Mouse (Mus musculus) testis, adult 2 months (tissue): Measurements from ENCODE around the gene Vopp1. TPM values are rescaled to one million over a fixed set of nuclear protein-coding genes. Genes with fewer than 3 reads are reported as not detected.
A peak's percentile ranks its signal among the peaks of the same experiment; 100 is the strongest.

Experiments used
- H3K27ac ChIP-seq: fragments of 200-500 bp; 2 replicates; pipeline ENCODE4 v1.5.1; 2012; ENCODE audit warnings: low read depth, low read length; ENCODE audit not compliant: control insufficient read depth, insufficient read depth
- H3K27me3 ChIP-seq: fragments of 200-500 bp; 2 replicates; pipeline ENCODE4 v1.6.1; 2012; ENCODE audit warnings: mild to moderate bottlenecking, low read length, moderate library complexity; ENCODE audit not compliant: control insufficient read depth, insufficient read depth
- H3K36me3 ChIP-seq: fragments of 200-500 bp; 2 replicates; pipeline ENCODE4 v1.6.1; 2012; ENCODE audit warnings: mild to moderate bottlenecking, low read length; ENCODE audit not compliant: control insufficient read depth, insufficient read depth
- H3K4me1 ChIP-seq: fragments of 200-500 bp; 2 replicates; pipeline ENCODE4 v1.6.1; 2012; ENCODE audit warnings: low read length; ENCODE audit not compliant: control insufficient read depth, insufficient read depth
- H3K4me3 ChIP-seq: fragments of 200-500 bp; 2 replicates; pipeline ENCODE4 v1.5.1; 2012; ENCODE audit warnings: low read depth, mild to moderate bottlenecking, low read length, moderate library complexity, mixed read lengths; ENCODE audit not compliant: control insufficient read depth
- CTCF ChIP-seq: fragments of 200-500 bp; IDR thresholded peaks from 2 replicates; pipeline ENCODE4 v1.5.1; 2012; ENCODE audit warnings: low read depth, mild to moderate bottlenecking, inconsistent platforms, low read length, moderate library complexity; ENCODE audit not compliant: control insufficient read depth, insufficient read depth, insufficient replicate concordance
- POLR2A ChIP-seq: fragments of 200-500 bp; IDR thresholded peaks from 2 replicates; pipeline ENCODE4 v1.6.1; 2012; ENCODE audit warnings: low read depth, mild to moderate bottlenecking, inconsistent platforms, low read length, moderate library complexity; ENCODE audit not compliant: control insufficient read depth
- polyA plus RNA-seq: library from polyadenylated mRNA; depleted of rRNA; stranded (reverse); fragments of >200 nt; gene quantifications from 2 replicates; pipeline ENCODE4 v1.2.3, GENCODE M21; 2012

The Vopp1 gene
- polyA plus RNA-seq, 1 experiment: 1.2 TPM

DNA sequence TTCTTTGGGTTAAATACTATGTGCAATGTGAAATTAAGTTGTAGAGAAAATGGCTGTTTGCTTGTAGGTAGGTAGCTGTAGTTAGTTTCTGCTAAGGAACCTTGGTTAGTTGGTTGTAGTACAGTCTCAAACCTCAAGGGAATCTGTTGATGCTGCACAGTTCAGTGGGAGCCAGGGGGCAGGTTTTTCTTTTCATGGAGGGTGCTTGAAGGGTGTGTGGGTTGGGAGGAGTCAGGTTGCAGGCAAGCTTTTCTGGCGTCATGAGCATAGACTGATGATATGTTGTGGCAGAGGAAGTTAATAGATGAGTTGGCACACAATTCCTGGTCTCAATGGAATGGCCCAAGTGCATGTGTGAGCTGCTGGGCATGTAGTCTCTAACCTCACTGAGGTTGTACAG lies 113.2 kb downstream of the Vopp1 start:
- no peaks in the 10 kb centered on the region for H3K4me1 ChIP-seq
- H3K36me3 ChIP-seq: no peaks in the 10 kb centered on the region
- no peak overlapping the region for H3K4me3 ChIP-seq
- no peaks in the 10 kb centered on the region for H3K27me3 ChIP-seq
- TF ChIP-seq CTCF (no peak), POLR2A (no peak)
- H3K27ac ChIP-seq: no peak overlapping the region

DNA sequence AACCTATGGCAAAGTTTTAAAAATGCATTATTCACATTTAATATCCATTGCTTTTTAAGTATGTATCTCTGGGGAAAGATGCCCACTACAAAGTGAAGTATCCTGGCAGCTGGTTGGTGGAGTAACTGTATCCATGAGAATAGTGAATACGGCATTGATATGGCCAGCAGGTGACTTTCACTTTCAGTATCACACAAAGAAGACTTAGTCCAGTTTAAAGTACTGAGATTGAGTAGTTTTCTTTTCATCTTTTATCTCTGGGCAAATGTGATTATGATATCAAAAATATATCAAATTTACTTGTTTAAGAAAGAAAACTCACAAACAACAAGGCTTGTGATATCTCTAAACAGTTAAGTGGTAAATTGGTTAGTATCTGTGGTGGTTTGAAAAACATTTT lies 118.2 kb downstream of the Vopp1 start:
- peaks cover 4% of the 10 kb centered on the region for H3K4me1 ChIP-seq
- H3K4me3 ChIP-seq: no peak overlapping the region
- TF ChIP-seq CTCF (no peak), POLR2A (no peak)
- no peaks in the 10 kb centered on the region for H3K27me3 ChIP-seq
- H3K27ac ChIP-seq: no peak overlapping the region
- no peaks in the 10 kb centered on the region for H3K36me3 ChIP-seq

DNA sequence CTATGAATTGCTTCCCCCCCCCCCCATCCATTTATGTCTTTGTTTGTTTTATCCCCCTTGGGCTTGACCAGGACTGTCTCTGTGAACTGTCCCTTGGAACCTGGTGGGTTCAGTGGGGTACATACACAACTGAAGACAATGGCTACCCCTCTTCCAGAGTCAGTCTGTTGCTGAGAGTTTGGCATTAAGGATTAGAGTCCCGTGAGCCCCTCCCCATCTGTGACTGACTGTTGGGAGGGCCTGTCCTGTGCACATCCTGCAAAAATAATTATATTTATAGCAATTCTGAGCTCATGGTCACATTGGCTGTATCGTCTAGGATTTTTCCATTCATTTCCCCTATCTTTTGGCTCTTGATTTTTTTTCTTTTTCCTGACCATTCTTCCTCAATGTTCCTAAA lies 121.3 kb downstream of the Vopp1 start:
- H3K36me3 ChIP-seq: no peaks in the 10 kb centered on the region
- no peak for TF ChIP-seq POLR2A
- no peak for TF ChIP-seq CTCF
- no peak overlapping the region for H3K27ac ChIP-seq
- peaks cover 4% of the 10 kb centered on the region for H3K4me1 ChIP-seq
- no peaks in the 10 kb centered on the region for H3K27me3 ChIP-seq
- peak overlapping the region; percentile 96 for H3K4me3 ChIP-seq

DNA sequence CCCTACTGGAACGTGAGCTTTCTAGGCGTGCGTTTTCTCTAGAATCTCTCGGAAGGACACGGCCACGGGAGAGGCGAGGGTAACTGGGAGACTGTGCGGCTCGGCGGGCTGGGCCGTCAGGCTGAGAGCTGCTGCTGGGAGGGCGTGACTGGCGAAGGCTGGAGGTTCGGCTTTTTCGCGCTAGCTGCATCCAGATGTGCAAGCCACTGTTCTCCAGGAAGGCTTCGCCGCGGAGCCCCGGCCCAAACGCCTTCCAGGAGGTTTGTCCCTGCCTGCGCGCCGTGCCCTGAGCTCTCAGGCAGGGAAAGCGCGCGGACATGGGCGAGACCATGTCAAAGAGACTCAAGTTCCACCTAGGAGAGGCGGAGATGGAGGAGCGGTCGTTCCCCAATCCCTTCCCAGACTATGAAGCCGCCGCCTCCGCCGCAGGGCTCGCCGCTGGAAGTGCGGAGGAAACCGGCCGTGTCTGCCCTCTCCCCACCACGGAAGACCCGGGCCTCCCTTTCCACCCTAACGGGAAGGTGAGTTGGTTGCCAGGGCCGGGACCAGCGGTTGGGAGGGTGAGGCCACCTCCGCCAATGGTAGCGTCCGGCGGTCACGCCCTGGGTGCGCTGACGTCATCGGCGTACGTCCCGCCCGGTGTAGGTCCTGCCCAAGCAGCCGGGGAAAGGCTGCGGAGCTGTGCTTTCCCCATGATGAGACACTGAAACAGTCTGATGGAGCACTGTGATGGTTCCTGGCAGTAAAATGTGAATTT lies 122.0 kb downstream of the Vopp1 start:
- H3K36me3 ChIP-seq: no peaks in the 10 kb centered on the region
- TF ChIP-seq CTCF (no peak), POLR2A (peak; percentile 74)
- no peaks in the 10 kb centered on the region for H3K27me3 ChIP-seq
- peaks cover 4% of the 10 kb centered on the region for H3K4me1 ChIP-seq
- peak overlapping the region; percentile 100 for H3K27ac ChIP-seq
- H3K4me3 ChIP-seq: peak overlapping the region; percentile 96

DNA sequence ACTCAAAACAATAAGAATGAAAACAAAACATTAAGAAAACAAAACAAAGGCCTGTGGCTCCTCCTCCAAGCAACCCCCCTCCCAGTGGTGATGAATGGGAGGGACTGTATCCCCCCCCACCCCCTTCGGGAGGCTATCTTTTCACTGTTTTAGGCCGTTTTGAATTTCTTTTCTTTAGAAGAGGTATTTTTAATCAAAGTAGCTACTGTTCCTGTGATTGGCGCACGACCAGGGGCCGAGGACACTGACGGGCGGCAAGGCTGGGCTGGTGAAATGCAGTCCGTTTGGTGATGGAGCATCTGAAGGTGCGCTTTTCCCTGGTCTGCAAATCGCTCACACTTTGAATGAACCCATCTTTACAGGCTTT lies 122.6 kb downstream of the Vopp1 start, which contains the start of gene Lancl2:
Gene Lancl2 (plus strand): TSS at position 165 of the 367 bp plus-strand sequence.
- TF ChIP-seq POLR2A: no peak
- no peak for TF ChIP-seq CTCF
- H3K4me1 ChIP-seq: peaks cover 4% of the 10 kb centered on the region
- peak within 1 kb of the TSS; percentile 100 for H3K27ac ChIP-seq
- H3K4me3 ChIP-seq: peak within 1 kb of the TSS; percentile 96
- H3K27me3 ChIP-seq: no peaks in the 10 kb centered on the region
- no peaks in the 10 kb centered on the region for H3K36me3 ChIP-seq

DNA sequence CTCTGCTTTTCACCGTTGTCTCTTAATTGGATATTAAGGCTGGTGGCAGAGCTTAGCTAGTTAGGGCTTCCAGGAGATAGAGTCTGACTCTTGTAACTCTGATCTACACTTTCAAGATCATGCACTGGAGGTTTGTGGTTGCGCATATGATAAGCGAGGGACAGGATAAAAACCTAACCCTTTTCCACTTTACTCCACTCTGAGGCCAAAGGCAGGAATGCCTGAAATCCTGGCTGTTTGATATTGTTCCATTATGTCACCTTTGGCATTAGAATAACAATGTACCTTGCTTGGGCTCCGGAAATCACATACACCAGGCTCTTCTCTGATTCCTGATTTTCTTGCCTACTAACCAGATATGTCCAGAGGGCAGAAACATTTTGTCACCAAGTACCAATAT lies 123.3 kb downstream of the Vopp1 start:
- H3K36me3 ChIP-seq: no peaks in the 10 kb centered on the region
- peaks cover 4% of the 10 kb centered on the region for H3K4me1 ChIP-seq
- no peaks in the 10 kb centered on the region for H3K27me3 ChIP-seq
- no peak overlapping the region for H3K27ac ChIP-seq
- no peak overlapping the region for H3K4me3 ChIP-seq
- TF ChIP-seq CTCF (no peak), POLR2A (no peak)

DNA sequence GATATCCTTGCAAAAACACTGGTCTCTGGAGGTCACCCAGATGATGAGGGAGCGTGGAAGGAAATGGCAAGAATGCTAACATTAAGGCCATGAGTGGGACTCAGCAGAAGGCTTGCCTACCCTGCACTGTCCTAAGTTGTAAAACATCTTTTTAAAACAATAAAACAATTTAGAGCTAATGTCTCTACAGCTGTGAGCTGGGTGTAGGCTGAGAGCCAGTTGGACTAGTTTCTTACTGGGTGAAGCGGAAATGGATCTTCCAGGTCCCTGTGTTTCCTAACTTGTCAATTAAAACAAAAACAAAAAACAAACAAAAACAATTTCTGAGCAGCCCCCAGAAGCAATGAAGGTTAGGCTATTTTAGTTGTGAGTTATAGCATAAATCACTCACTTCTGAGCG lies 131.8 kb downstream of the Vopp1 start:
- no peak for TF ChIP-seq CTCF
- no peak for TF ChIP-seq POLR2A
- H3K4me3 ChIP-seq: no peak overlapping the region
- H3K27me3 ChIP-seq: no peaks in the 10 kb centered on the region
- no peak overlapping the region for H3K27ac ChIP-seq
- H3K36me3 ChIP-seq: no peaks in the 10 kb centered on the region
- H3K4me1 ChIP-seq: peaks cover 7% of the 10 kb centered on the region; the same call in 1 of the 2 replicates
